Mouse (Mus musculus) heart, embryonic 12.5 days (tissue): Measurements from ENCODE around the gene Gm9913. TPM values are rescaled to one million over a fixed set of nuclear protein-coding genes. Genes with fewer than 3 reads are reported as not detected.

Source experiments
- ATAC-seq: fragments of 200-750 bp; cut with Nextera tagmentation; 2 replicates; pipeline ENCODE4 v1.8.0; 2017; ENCODE audit warnings: moderate TSS enrichment, moderate library complexity; ENCODE audit not compliant: insufficient number of reproducible peaks, low FRiP score
- H3K27ac ChIP-seq: fragments of 300-500 bp; sonication (generic); 2 replicates; pipeline ENCODE4 v1.5.1; 2016; ENCODE audit warnings: mild to moderate bottlenecking, moderate library complexity; ENCODE audit not compliant: poor library complexity, severe bottlenecking
- H3K27me3 ChIP-seq: fragments of 300-500 bp; sonication (generic); replicated peaks from 2 replicates; pipeline ENCODE4 v1.6.1; 2016; ENCODE audit warnings: mild to moderate bottlenecking, moderate library complexity
- H3K36me3 ChIP-seq: fragments of 300-500 bp; sonication (generic); 2 replicates; pipeline ENCODE4 v1.6.1; 2016; ENCODE audit warnings: mild to moderate bottlenecking, moderate library complexity
- H3K4me1 ChIP-seq: fragments of 300-500 bp; sonication (generic); replicated peaks from 2 replicates; pipeline ENCODE4 v1.6.1; 2016; ENCODE audit warnings: mild to moderate bottlenecking
- H3K4me2 ChIP-seq: fragments of 300-500 bp; sonication (generic); 2 replicates; pipeline ENCODE4 v1.6.1; 2016; ENCODE audit warnings: mild to moderate bottlenecking, moderate library complexity
- H3K4me3 ChIP-seq: fragments of 300-500 bp; sonication (generic); 2 replicates; pipeline ENCODE4 v1.5.1; 2016; ENCODE audit warnings: mild to moderate bottlenecking
- H3K9ac ChIP-seq: fragments of 300-500 bp; sonication (generic); 2 replicates; pipeline ENCODE4 v1.6.1; 2016; ENCODE audit warnings: mild to moderate bottlenecking, moderate library complexity
- H3K9me3 ChIP-seq: fragments of 300-500 bp; sonication (generic); replicated peaks from 2 replicates; pipeline ENCODE4 v1.6.1; 2016; ENCODE audit warnings: mild to moderate bottlenecking, moderate library complexity
- WGBS: fragments of 180-500 bp; shearing (Covaris S2); methylation state at CpG from one replicate; pipeline ENCODE4 v1.1.7; 2016; 5-methylcytosine and 5-hydroxymethylcytosine counted together
- polyA plus RNA-seq: library from polyadenylated mRNA; unstranded; fragments of >200 nt; fragmentation: Nextera tagmentation; extraction: Ambion mirVana; gene quantifications from 2 replicates; pipeline ENCODE4 v1.2.1, GENCODE M21; 2016

Gm9913 gene
- polyA plus RNA-seq, 1 experiment from 2014 or later = 0.70 TPM

DNA sequence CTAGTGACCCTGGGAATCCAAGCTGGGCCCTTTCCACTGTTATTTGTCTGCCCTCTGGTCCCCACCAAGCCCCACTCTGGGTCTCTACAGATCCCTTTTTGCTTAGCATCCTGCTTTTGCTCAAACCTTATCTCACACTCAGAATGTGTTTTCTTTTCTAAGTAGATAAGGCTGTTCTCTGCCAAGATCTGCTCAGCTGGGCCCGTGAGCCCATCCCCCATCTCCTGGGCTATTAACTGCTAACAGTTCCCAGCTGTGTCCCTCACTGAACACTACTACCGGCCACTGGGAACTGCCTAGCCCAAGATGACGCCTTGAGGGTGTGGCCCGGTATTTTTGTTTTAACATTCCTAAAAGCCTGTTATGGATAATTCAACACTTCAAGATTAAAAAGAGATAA is 11.7 kb downstream of the Gm9913 start:
- H3K4me1 ChIP-seq = peaks cover 19% of the 10 kb centered on the region
- no peak overlapping the region; the same call in 1 of the 2 replicates for H3K4me2 ChIP-seq
- WGBS = 2% methylated on average over 4 of the region's 4 CpGs
- 0 out of 2 replicates have a peak, but pooled peaks cover 4% of the 10 kb centered on the region for H3K9me3 ChIP-seq
- H3K27me3 ChIP-seq = no peaks in the 10 kb centered on the region
- H3K4me3 ChIP-seq = no peak overlapping the region
- no peak overlapping the region for H3K9ac ChIP-seq
- no peaks in the 10 kb centered on the region for H3K36me3 ChIP-seq
- peak overlapping the region; percentile 71 for H3K27ac ChIP-seq
- ATAC-seq = peak; percentile 88

DNA sequence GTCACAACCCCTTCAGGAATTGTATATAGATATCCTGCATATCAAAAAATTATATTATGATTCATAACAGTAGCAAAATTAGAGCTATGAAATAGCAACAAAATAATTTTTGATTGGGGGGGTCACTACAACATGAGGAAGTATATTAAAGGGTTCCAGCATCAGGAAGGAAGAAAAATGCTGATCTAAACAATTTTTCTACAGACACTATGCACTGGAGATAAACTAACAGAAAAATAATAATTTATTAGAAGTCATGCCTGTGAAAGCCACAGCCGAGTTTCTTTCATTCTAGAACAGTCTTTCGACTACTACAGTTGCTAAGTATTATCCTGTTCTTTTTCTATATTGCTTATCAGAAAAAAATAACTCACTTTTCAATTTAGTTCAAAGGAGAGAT is 20.6 kb downstream of the Gm9913 start:
- WGBS = 74% methylated on average over 2 of the region's 2 CpGs
- no peak for ATAC-seq

DNA sequence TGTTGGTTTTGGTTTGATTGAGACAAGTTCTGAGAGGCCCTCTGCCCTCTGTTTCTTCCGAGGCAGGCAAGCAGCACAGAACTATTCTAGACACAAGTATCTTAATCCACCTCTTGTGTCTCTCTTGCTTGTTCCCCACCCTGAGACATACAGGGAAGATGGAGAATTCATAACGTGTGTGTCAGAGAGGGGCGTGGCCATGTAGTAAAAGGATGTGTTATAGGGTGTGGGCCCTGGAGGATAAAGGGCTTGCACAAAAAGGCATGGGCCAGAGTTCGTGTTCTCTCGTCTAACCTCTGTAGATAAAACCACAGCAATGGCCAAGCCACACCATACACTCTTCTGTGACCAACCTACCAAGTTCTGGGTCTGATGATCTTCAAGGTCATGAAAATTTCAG is 21.7 kb downstream of the Gm9913 start:
- no peak overlapping the region for H3K4me3 ChIP-seq
- ATAC-seq = no peak
- H3K4me1 ChIP-seq = peaks cover 15% of the 10 kb centered on the region
- H3K27me3 ChIP-seq = no peaks in the 10 kb centered on the region
- H3K27ac ChIP-seq = no peak overlapping the region
- no peak overlapping the region for H3K9ac ChIP-seq
- H3K9me3 ChIP-seq = 0 out of 2 replicates have a peak, but pooled peaks cover under 1% of the 10 kb centered on the region
- 78% methylated on average over 5 of the region's 5 CpGs for WGBS
- H3K4me2 ChIP-seq = no peak overlapping the region
- H3K36me3 ChIP-seq = no peaks in the 10 kb centered on the region

More for the DNA sequence above, 20.6 kb downstream of the Gm9913 start:
- Histone ChIP-seq H3K27ac (no peak overlapping the region), H3K9me3 (0 out of 2 replicates have a peak, but pooled peaks cover 4% of the 10 kb centered on the region), H3K36me3 (no peaks in the 10 kb centered on the region), H3K4me2 (no peak overlapping the region), H3K4me1 (peaks cover 9% of the 10 kb centered on the region), H3K9ac (no peak overlapping the region), H3K4me3 (no peak overlapping the region), H3K27me3 (no peaks in the 10 kb centered on the region)

DNA sequence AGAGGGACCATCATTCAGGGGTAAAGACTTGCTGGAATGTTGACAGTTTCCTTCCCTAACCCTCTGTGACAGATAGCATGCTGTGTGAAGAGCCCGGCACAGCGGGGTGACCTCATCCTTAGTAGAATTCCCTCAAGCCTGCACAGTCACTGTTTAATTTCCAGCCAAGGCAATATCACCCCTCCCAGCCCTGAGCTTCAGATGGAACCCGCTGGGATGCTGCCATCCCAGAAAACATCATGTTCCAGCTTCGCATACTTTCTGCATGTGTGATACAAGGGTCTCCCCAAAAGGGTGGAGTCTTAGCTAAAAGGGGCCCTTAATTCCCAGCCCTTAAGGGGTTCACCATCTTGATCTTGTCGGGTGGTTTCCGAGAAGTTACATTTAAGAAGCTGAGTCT is 25.8 kb downstream of the Gm9913 start:
- peak; percentile 80 for ATAC-seq
- Histone ChIP-seq H3K4me1 (peaks cover 15% of the 10 kb centered on the region), H3K9me3 (no peaks in the 10 kb centered on the region), H3K9ac (no peak overlapping the region), H3K36me3 (no peaks in the 10 kb centered on the region), H3K27ac (no peak overlapping the region; the same call in 1 of the 2 replicates), H3K27me3 (no peaks in the 10 kb centered on the region), H3K4me2 (peak overlapping the region; percentile 11; the same call in 1 of the 2 replicates), H3K4me3 (no peak overlapping the region)
- 38% methylated on average over 6 of the region's 6 CpGs for WGBS

DNA sequence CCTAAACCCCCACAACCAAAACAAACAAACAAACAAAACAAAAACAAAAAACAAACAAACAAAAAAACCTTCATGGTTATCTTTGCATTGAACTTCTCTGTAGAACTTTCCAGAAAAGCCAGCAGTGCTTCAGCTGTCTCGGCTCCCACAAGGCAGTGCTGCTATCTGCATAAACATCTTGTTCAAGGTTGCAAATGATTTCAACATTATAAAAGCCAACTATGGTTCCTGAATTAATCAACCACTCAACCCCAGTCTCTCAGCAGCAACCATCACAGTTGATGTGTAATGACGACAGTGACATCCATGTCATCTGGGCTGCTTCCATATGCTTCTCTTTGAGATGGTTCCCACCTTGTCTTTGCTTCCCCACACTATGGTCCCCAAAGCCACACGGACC is 34.8 kb downstream of the Gm9913 start:
- H3K9me3 ChIP-seq = no peaks in the 10 kb centered on the region
- no peak overlapping the region for H3K9ac ChIP-seq
- H3K4me2 ChIP-seq = no peak overlapping the region
- H3K4me1 ChIP-seq = no peaks in the 10 kb centered on the region
- no peak overlapping the region for H3K27ac ChIP-seq
- H3K27me3 ChIP-seq = no peaks in the 10 kb centered on the region
- no peak overlapping the region for H3K4me3 ChIP-seq
- 74% methylated on average over 3 of the region's 3 CpGs for WGBS
- H3K36me3 ChIP-seq = no peaks in the 10 kb centered on the region
- ATAC-seq = no peak

DNA sequence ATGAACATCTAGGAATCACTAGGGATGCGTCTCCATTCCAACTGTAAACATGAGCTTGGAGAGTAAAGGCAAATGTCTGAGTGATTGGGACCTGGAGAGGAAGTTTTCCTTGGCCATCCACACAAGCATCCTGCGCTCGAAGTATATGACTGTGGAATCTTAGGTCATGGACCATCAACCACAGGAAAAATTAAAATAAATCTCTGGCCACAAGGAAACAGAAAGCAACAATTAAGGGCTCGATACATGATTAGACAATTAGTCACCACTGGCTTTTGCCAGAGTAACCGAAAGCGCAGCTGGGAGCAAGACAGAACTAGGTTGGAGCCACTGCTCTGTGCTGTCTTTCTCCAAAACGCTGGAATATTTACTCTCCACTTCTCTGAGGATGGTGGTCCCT is 35.7 kb downstream of the Gm9913 start:
- Histone ChIP-seq H3K27ac (no peak overlapping the region), H3K9ac (no peak overlapping the region), H3K36me3 (no peaks in the 10 kb centered on the region), H3K4me3 (no peak overlapping the region), H3K4me2 (no peak overlapping the region), H3K27me3 (no peaks in the 10 kb centered on the region), H3K4me1 (no peaks in the 10 kb centered on the region), H3K9me3 (0 out of 2 replicates have a peak, but pooled peaks cover under 1% of the 10 kb centered on the region)
- 71% methylated on average over 7 of the region's 7 CpGs for WGBS
- ATAC-seq = no peak

DNA sequence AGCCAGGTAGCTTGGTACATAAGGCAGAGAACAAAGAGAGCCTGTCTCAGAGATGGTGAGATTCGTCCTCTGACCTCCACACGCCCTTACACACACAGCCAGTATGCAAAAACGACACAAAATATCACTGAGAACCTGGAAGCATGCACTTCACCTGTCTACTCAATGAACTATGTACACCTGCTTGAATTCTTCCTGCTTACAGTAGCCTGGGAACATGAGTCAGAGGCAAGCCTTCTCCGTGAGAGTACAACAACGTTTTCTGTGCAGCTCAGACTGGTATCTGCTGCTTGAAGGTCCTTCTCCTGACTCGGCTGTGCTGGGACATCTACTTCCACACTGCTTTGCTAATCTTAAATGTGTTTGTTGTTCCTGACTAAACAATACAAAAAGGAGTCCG is 36.6 kb downstream of the Gm9913 start:
- ATAC-seq = no peak
- 54% methylated on average over 7 of the region's 7 CpGs for WGBS
- no peak overlapping the region for H3K4me2 ChIP-seq

GRCm38 (mm10) chr2:125543646-125544045 is 38.8 kb downstream of the Gm9913 start:
- 0 out of 2 replicates have a peak, but pooled peaks cover 2% of the 10 kb centered on the region for H3K9me3 ChIP-seq
- no peak for ATAC-seq
- H3K4me3 ChIP-seq = no peak overlapping the region
- no peaks in the 10 kb centered on the region for H3K27me3 ChIP-seq
- WGBS = 56% methylated on average over 1 of the region's 1 CpGs
- H3K27ac ChIP-seq = no peak overlapping the region
- H3K9ac ChIP-seq = no peak overlapping the region
- 0 out of 2 replicates have a peak, but pooled peaks cover 2% of the 10 kb centered on the region for H3K4me1 ChIP-seq
- H3K36me3 ChIP-seq = no peaks in the 10 kb centered on the region
- no peak overlapping the region for H3K4me2 ChIP-seq

More for the DNA sequence above, 36.6 kb downstream of the Gm9913 start:
- no peaks in the 10 kb centered on the region for H3K36me3 ChIP-seq
- H3K27me3 ChIP-seq = no peaks in the 10 kb centered on the region
- no peaks in the 10 kb centered on the region for H3K4me1 ChIP-seq
- 0 out of 2 replicates have a peak, but pooled peaks cover 2% of the 10 kb centered on the region for H3K9me3 ChIP-seq
- no peak overlapping the region for H3K4me3 ChIP-seq
- H3K9ac ChIP-seq = no peak overlapping the region
- H3K27ac ChIP-seq = no peak overlapping the region

GRCm38 (mm10) chr2:125544986-125545385 is 40.1 kb downstream of the Gm9913 start:
- ATAC-seq = no peak
- Histone ChIP-seq H3K4me3 (no peak overlapping the region), H3K27ac (no peak overlapping the region), H3K4me2 (no peak overlapping the region), H3K9me3 (0 out of 2 replicates have a peak, but pooled peaks cover 2% of the 10 kb centered on the region), H3K9ac (no peak overlapping the region), H3K36me3 (no peaks in the 10 kb centered on the region), H3K27me3 (no peaks in the 10 kb centered on the region), H3K4me1 (0 out of 2 replicates have a peak, but pooled peaks cover 2% of the 10 kb centered on the region)
- WGBS = 79% methylated on average over 3 of the region's 3 CpGs

DNA sequence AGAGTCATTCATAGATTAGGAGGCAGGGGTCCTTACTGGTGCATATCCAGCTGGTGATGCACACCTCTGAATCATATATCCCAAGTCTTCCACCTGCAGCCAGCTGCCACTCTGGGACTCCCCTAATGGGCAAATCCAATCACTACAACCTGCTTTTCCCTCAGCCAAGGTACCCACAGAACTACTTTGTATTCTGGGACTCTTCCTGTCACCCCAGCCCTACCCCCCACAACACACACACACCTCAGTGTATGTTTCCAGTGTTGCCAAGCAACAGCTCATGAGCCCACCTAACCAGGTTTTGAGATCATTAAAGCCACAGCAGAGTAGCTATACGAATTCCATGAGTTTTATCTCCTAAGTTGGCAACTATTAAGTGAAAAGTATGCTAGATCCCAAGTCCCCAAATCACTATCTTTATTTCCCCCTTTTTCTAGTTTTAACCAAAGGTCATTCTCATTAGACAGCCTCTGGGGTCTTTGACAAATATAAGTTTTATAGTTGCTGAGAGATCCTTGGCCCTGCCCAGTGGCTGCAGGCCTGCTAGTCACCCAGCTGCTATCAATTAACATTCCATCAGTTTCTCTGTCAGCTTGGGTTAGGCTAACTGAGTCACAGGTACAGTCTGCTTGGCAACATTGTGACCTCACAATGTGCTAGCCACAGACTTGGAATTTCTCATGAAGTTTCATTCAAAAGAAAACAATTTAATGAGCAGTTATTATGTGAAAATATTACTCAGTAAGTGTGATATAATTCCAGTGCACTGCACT is 44.1 kb downstream of the Gm9913 start:
- Histone ChIP-seq H3K4me3 (no peak overlapping the region), H3K27me3 (no peaks in the 10 kb centered on the region), H3K27ac (no peak overlapping the region), H3K36me3 (no peaks in the 10 kb centered on the region), H3K4me2 (no peak overlapping the region), H3K9me3 (0 out of 2 replicates have a peak, but pooled peaks cover 2% of the 10 kb centered on the region), H3K4me1 (0 out of 2 replicates have a peak, but pooled peaks cover 2% of the 10 kb centered on the region), H3K9ac (no peak overlapping the region)
- 52% methylated on average over 1 of the region's 1 CpGs for WGBS
- no peak for ATAC-seq

DNA sequence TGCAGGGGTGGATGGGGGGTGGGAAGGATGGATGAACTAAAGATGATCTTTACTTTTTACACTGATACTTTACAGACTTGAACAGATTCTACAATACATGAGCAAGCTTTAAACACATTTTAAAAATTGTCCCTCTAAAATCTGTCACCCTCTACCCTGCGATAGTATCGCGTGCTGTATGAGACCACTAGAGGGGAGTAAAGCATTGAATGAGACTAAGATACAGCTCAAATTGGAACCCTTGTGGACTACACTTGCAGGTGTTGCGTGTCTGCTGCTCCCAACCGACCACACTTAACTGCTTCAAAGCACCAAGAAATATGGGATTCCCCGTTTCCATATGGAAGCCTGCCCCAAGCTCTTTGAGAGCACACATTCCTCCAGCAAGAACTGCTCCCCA is 50.9 kb downstream of the Gm9913 start:
- no peak for ATAC-seq
- Histone ChIP-seq H3K4me2 (no peak overlapping the region), H3K4me1 (peaks cover 9% of the 10 kb centered on the region), H3K27me3 (no peaks in the 10 kb centered on the region), H3K36me3 (no peaks in the 10 kb centered on the region), H3K27ac (no peak overlapping the region), H3K9me3 (no peaks in the 10 kb centered on the region), H3K4me3 (no peak overlapping the region), H3K9ac (no peak overlapping the region)
- WGBS = 78% methylated on average over 6 of the region's 6 CpGs
